Mouse (Mus musculus) limb, embryonic 11.5 days (tissue): ENCODE data around the gene 2610301B20Rik. TPM values are rescaled to one million over a fixed set of nuclear protein-coding genes. Genes with fewer than 3 reads are reported as not detected.

Source experiments
- ATAC-seq: fragments of 200-750 bp; cut with Nextera tagmentation; 2 replicates; pipeline ENCODE4 v1.8.0; 2017; ENCODE audit warnings: low read depth; ENCODE audit not compliant: insufficient number of reproducible peaks, low FRiP score, low TSS enrichment
- DNase-seq: peaks from one replicate; pipeline ENCODE4 v3.0.0-alpha.2; 2015; ENCODE audit warnings: low spot score
- H3K27ac ChIP-seq: fragments of 300-500 bp; sonication (generic); replicated peaks from 2 replicates; pipeline ENCODE4 v1.5.1; 2014; ENCODE audit warnings: low read depth, mild to moderate bottlenecking, low read length
- H3K27me3 ChIP-seq: fragments of 300-500 bp; sonication (generic); 2 replicates; pipeline ENCODE4 v1.6.1; 2014; ENCODE audit warnings: mild to moderate bottlenecking, low read length, mixed read lengths; ENCODE audit not compliant: control insufficient read depth, insufficient read depth
- H3K36me3 ChIP-seq: fragments of 300-500 bp; sonication (generic); 2 replicates; pipeline ENCODE4 v1.6.1; 2014; ENCODE audit warnings: mild to moderate bottlenecking, low read length, moderate library complexity, mixed read lengths; ENCODE audit not compliant: control insufficient read depth, insufficient read depth
- H3K4me1 ChIP-seq: fragments of 300-500 bp; sonication (generic); 2 replicates; pipeline ENCODE4 v1.6.1; 2014; ENCODE audit warnings: low read length, mixed read lengths; ENCODE audit not compliant: control insufficient read depth, insufficient read depth
- H3K4me2 ChIP-seq: fragments of 300-500 bp; sonication (generic); 2 replicates; pipeline ENCODE4 v1.6.1; 2014; ENCODE audit warnings: low read depth, mild to moderate bottlenecking, moderate library complexity; ENCODE audit not compliant: severe bottlenecking
- H3K4me3 ChIP-seq: fragments of 300-500 bp; sonication (generic); 2 replicates; pipeline ENCODE4 v1.5.1; 2014; ENCODE audit warnings: low read depth, low read length
- H3K9ac ChIP-seq: fragments of 300-500 bp; sonication (generic); 2 replicates; pipeline ENCODE4 v1.6.1; 2014; ENCODE audit warnings: mild to moderate bottlenecking, low read length
- H3K9me3 ChIP-seq: fragments of 300-500 bp; sonication (generic); 2 replicates; pipeline ENCODE4 v1.6.1; 2016; ENCODE audit warnings: low read length; ENCODE audit not compliant: control insufficient read depth
- WGBS: fragments of 180-500 bp; shearing (Covaris S2); extraction: QIAGEN DNeasy Blood & Tissue Kit; methylation state at CpG from one replicate; pipeline ENCODE4 v1.1.7; 2014; 5-methylcytosine and 5-hydroxymethylcytosine counted together
- polyA plus RNA-seq: library from polyadenylated mRNA; unstranded; fragments of >200 nt; fragmentation: Nextera tagmentation; extraction: Ambion mirVana; gene quantifications from 2 replicates; pipeline ENCODE4 v1.2.1, GENCODE M21; 2014

2610301B20Rik gene
- polyA plus RNA-seq, 1 experiment from 2014 or later = 27.6 TPM

DNA sequence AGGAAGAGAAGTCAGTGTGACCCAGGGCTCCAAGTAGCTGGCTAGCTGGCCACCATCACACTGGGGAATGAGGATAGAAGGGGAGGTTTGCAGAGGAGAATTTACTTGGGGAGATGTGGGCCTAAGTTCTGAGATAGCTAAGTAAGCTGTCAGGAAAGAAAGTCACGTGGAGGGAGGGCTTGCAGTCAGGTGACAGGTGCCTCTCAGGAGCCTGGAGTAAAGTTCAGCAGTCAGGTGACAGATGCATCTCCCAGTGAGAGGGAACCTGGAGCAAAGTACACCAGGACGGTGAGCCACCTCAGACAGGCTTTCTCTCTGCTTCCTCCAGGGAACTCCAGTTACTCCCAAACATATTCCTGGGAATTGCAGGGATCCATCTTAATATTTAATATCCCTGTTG lies 49.8 kb downstream of the 2610301B20Rik start:
- Histone ChIP-seq H3K36me3 (no peaks in the 10 kb centered on the region), H3K4me1 (no peaks in the 10 kb centered on the region), H3K9me3 (no peaks in the 10 kb centered on the region), H3K27me3 (no peaks in the 10 kb centered on the region), H3K27ac (no peak overlapping the region), H3K9ac (no peak overlapping the region), H3K4me3 (no peak overlapping the region), H3K4me2 (no peak overlapping the region)
- DNase-seq = no peak
- WGBS = 81% methylated on average over 2 of the region's 2 CpGs
- no peak for ATAC-seq

DNA sequence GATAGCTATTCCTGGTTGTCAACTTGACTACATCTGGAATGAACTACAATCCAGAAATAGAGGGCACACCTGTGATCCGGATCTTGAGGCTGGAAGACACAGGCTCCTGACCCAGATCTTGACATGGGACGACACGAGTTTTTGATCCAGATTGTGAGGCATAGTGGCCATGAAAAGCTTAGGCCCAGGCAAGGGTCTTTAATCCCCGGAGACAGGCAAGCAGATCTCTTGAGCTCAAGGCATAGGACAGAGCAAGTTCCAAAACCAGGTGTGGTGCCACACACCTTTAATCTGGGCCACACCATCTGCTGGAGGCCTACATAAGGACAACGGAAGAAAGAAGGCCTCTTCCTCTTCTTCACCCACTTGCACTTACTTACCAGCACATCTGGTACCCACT lies 50.2 kb downstream of the 2610301B20Rik start:
- no peaks in the 10 kb centered on the region for H3K4me1 ChIP-seq
- no peaks in the 10 kb centered on the region for H3K27me3 ChIP-seq
- no peak overlapping the region for H3K9ac ChIP-seq
- no peaks in the 10 kb centered on the region for H3K9me3 ChIP-seq
- no peak overlapping the region for H3K4me3 ChIP-seq
- no peak overlapping the region for H3K4me2 ChIP-seq
- no peak for ATAC-seq
- 91% methylated on average over 5 of the region's 5 CpGs for WGBS
- H3K27ac ChIP-seq = no peak overlapping the region
- no peak for DNase-seq
- no peaks in the 10 kb centered on the region for H3K36me3 ChIP-seq

DNA sequence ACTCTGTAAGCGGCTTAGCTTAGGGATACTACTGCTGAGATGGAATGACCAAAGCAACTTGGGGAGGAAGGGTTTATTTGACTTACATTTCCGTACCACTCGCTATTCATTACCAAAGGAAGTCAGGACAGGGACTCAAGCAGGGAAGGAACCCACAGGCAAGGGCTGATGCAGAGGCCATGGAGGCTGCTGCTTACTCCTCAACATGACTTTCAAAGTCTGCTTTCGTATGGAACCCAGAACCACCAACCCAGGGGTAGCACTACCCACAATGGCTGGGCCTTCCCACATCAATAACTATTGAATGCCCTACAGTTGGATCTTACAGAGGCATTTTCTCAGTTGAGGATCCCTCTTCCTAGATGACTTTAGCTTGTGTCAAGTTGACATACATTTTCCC lies 52.1 kb downstream of the 2610301B20Rik start:
- H3K27ac ChIP-seq = no peak overlapping the region
- H3K9ac ChIP-seq = no peak overlapping the region
- no peaks in the 10 kb centered on the region for H3K27me3 ChIP-seq
- no peaks in the 10 kb centered on the region for H3K4me1 ChIP-seq
- DNase-seq = no peak
- no peaks in the 10 kb centered on the region for H3K9me3 ChIP-seq
- WGBS = 94% methylated on average over 4 of the region's 4 CpGs
- no peaks in the 10 kb centered on the region for H3K36me3 ChIP-seq
- H3K4me3 ChIP-seq = no peak overlapping the region
- ATAC-seq = no peak
- no peak overlapping the region for H3K4me2 ChIP-seq

DNA sequence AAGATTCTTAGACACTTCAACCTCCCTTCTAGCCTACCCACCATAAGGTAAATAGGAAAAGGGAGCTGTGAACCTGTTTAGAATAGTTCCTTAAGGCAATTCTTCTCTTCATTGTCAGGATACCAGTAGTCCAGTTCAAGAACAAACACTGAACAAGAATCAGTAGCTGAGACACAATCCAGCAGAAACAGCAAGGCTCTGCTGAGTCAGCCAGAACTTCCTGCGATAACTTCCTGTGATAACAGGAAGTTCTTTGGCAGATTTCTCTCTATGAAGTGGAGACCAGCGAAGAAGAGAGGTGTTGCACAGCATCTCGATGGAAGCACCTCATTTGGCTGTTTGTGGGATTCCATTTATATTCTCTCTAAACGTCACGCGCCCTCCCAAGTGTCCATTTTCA lies 53.9 kb downstream of the 2610301B20Rik start:
- no peaks in the 10 kb centered on the region for H3K9me3 ChIP-seq
- DNase-seq = peak; percentile 11
- WGBS = 90% methylated on average over 6 of the region's 6 CpGs

DNA sequence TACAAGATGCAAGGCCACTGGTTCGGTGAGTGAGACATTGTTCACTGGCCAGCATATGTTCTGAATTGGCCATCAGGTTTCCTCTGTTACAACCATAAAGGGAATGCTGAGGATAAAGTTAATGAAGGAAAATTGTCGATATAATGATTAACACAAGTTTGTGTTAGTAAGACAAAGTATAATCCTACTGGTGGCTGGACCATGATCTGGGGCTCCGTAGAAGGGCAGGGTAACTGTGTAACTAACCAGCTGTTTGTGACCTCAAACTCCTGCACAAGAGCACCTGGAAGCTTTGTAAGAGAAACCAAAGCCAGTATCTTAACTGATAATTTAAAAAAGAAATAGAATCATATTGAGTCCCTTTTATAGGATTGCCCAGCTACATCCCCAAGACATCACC lies 55.4 kb downstream of the 2610301B20Rik start:
- Histone ChIP-seq H3K9me3 (no peaks in the 10 kb centered on the region), H3K9ac (no peak overlapping the region), H3K27me3 (no peaks in the 10 kb centered on the region), H3K27ac (no peak overlapping the region), H3K4me3 (no peak overlapping the region), H3K36me3 (no peaks in the 10 kb centered on the region), H3K4me2 (no peak overlapping the region), H3K4me1 (no peaks in the 10 kb centered on the region)
- 81% methylated on average over 3 of the region's 3 CpGs for WGBS
- DNase-seq (no peak), ATAC-seq (no peak)

More for the DNA sequence above, 53.9 kb downstream of the 2610301B20Rik start:
- no peaks in the 10 kb centered on the region for H3K36me3 ChIP-seq
- no peak overlapping the region for H3K9ac ChIP-seq
- H3K4me3 ChIP-seq = no peak overlapping the region
- no peaks in the 10 kb centered on the region for H3K4me1 ChIP-seq
- no peaks in the 10 kb centered on the region for H3K27me3 ChIP-seq
- H3K27ac ChIP-seq = no peak overlapping the region
- ATAC-seq = no peak
- H3K4me2 ChIP-seq = no peak overlapping the region

- no peaks in the 10 kb centered on the region for H3K27me3 ChIP-seq
- DNase-seq (no peak), ATAC-seq (no peak)
- H3K9me3 ChIP-seq = no peaks in the 10 kb centered on the region
- 82% methylated on average over 9 of the region's 9 CpGs for WGBS
- H3K36me3 ChIP-seq = no peaks in the 10 kb centered on the region
- H3K4me1 ChIP-seq = no peaks in the 10 kb centered on the region
- H3K9ac ChIP-seq = no peak overlapping the region
- no peak overlapping the region for H3K4me3 ChIP-seq
- no peak overlapping the region for H3K4me2 ChIP-seq
- H3K27ac ChIP-seq = no peak overlapping the region
Observed at GRCm38 (mm10) chr4:10931040-10931439, 56.7 kb downstream of the 2610301B20Rik start.

GRCm38 (mm10) chr4:10932091-10932745 lies 57.9 kb downstream of the 2610301B20Rik start:
- no peaks in the 10 kb centered on the region for H3K9me3 ChIP-seq
- H3K4me3 ChIP-seq = no peak overlapping the region
- 57% methylated on average over 4 of the region's 4 CpGs for WGBS
- H3K9ac ChIP-seq = no peak overlapping the region
- ATAC-seq (no peak), DNase-seq (no peak)
- no peaks in the 10 kb centered on the region for H3K4me1 ChIP-seq
- H3K4me2 ChIP-seq = no peak overlapping the region
- no peaks in the 10 kb centered on the region for H3K27me3 ChIP-seq
- H3K27ac ChIP-seq = no peak overlapping the region
- no peaks in the 10 kb centered on the region for H3K36me3 ChIP-seq

- Histone ChIP-seq H3K4me1 (no peaks in the 10 kb centered on the region), H3K4me3 (no peak overlapping the region), H3K27me3 (no peaks in the 10 kb centered on the region), H3K9me3 (no peaks in the 10 kb centered on the region), H3K27ac (no peak overlapping the region), H3K9ac (no peak overlapping the region), H3K4me2 (no peak overlapping the region), H3K36me3 (no peaks in the 10 kb centered on the region)
- no peak for ATAC-seq
- 80% methylated on average over 5 of the region's 5 CpGs for WGBS
- no peak for DNase-seq
Observed at GRCm38 (mm10) chr4:10932782-10933181, 58.5 kb downstream of the 2610301B20Rik start.

DNA sequence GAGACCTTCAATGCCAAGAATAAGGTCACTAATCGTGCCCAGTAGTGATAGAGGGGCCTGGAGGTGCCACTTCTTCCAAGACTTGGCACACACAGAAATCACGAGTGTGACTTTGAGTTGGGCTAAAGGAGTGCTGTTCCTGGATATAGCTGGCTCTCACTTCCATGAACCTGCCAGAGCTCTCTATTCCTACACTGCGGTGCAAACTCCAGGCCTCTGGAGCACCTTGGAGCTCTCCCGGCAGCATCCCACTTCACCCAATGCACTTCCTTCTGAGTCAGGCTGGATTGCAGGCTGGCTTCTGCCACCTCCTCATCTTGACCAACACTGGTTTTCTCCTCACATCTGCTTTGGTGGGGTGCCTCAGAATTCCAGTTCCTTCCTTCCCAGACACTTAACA lies 62.5 kb downstream of the 2610301B20Rik start:
- H3K4me1 ChIP-seq = no peaks in the 10 kb centered on the region
- no peaks in the 10 kb centered on the region for H3K36me3 ChIP-seq
- DNase-seq (no peak), ATAC-seq (no peak)
- no peak overlapping the region for H3K4me3 ChIP-seq
- 83% methylated on average over 4 of the region's 4 CpGs for WGBS
- no peak overlapping the region for H3K9ac ChIP-seq
- H3K27ac ChIP-seq = no peak overlapping the region
- no peak overlapping the region for H3K4me2 ChIP-seq
- H3K9me3 ChIP-seq = no peaks in the 10 kb centered on the region
- H3K27me3 ChIP-seq = no peaks in the 10 kb centered on the region
